Mouse (Mus musculus) embryonic facial prominence, embryonic 10.5 days (tissue): ENCODE results near the gene Spatc1l. TPM values are rescaled to one million over a fixed set of nuclear protein-coding genes. Genes with fewer than 3 reads are reported as not detected.
A peak's percentile ranks its signal among the peaks of the same experiment; 100 is the strongest.

Experiments
- DNase-seq: peaks from one replicate; pipeline ENCODE4 v3.0.0-alpha.2; 2017; ENCODE audit warnings: low spot score
- H3K27ac ChIP-seq: fragments of 300-500 bp; sonication (generic); replicated peaks from 2 replicates; pipeline ENCODE4 v1.5.1; 2016; ENCODE audit warnings: mild to moderate bottlenecking
- H3K27me3 ChIP-seq: fragments of 300-500 bp; sonication (generic); replicated peaks from 2 replicates; pipeline ENCODE4 v1.6.1; 2016; ENCODE audit warnings: low read depth, mild to moderate bottlenecking; ENCODE audit not compliant: poor library complexity, severe bottlenecking
- H3K36me3 ChIP-seq: fragments of 300-500 bp; sonication (generic); replicated peaks from 2 replicates; pipeline ENCODE4 v1.6.1; 2016; ENCODE audit warnings: mild to moderate bottlenecking, moderate library complexity
- H3K4me1 ChIP-seq: fragments of 300-500 bp; sonication (generic); 2 replicates; pipeline ENCODE4 v1.6.1; 2016
- H3K4me3 ChIP-seq: fragments of 300-500 bp; sonication (generic); 2 replicates; pipeline ENCODE4 v1.5.1; 2016; ENCODE audit warnings: mild to moderate bottlenecking, moderate library complexity
- H3K9me3 ChIP-seq: fragments of 300-500 bp; sonication (generic); 2 replicates; pipeline ENCODE4 v1.6.1; 2016; ENCODE audit warnings: mild to moderate bottlenecking
- WGBS: fragments of 180-500 bp; shearing (Covaris S2); methylation state at CpG from one replicate; pipeline ENCODE4 v1.1.7; 2016; 5-methylcytosine and 5-hydroxymethylcytosine counted together
- polyA plus RNA-seq: library from polyadenylated mRNA; unstranded; fragments of >200 nt; fragmentation: Nextera tagmentation; extraction: Ambion mirVana; gene quantifications from 2 replicates; pipeline ENCODE4 v1.2.1, GENCODE M21; 2016

Spatc1l gene
- polyA plus RNA-seq, result 0.11 TPM in 1 of 2 replicates, not detected in the other

DNA sequence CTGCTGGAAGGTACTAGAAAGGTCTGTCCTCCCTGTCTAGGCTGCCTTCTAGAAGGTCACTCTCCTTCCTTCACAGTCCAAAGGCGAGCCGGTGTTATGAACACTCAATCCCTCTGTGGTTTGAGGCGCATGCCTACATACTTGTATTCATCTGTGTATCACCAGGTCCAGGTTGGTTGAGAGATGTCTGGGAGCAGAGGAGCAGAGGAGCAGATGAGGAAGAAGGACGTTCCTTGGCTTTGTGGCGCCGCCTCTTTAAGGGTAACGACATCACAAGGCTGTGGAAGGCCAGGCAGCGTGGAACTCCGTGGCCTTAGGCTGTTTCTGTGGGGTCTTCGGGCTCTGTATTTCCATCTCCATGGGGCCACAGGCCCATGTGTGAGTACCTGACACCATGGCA is at the start of gene Spatc1l:
Spatc1l (plus strand) TSS at position 301 of the 400 bp plus-strand sequence.
- no peaks in the 10 kb centered on the region for H3K4me1 ChIP-seq
- H3K27me3 ChIP-seq, result no peaks in the 10 kb centered on the region
- WGBS, result 90% methylated on average over 10 of the region's 10 CpGs
- DNase-seq, result no peak
- no peak within 1 kb of the TSS for H3K27ac ChIP-seq
- no peaks in the 10 kb centered on the region for H3K9me3 ChIP-seq
- H3K4me3 ChIP-seq, result no peak within 1 kb of the TSS
- no peaks in the 10 kb centered on the region for H3K36me3 ChIP-seq

DNA sequence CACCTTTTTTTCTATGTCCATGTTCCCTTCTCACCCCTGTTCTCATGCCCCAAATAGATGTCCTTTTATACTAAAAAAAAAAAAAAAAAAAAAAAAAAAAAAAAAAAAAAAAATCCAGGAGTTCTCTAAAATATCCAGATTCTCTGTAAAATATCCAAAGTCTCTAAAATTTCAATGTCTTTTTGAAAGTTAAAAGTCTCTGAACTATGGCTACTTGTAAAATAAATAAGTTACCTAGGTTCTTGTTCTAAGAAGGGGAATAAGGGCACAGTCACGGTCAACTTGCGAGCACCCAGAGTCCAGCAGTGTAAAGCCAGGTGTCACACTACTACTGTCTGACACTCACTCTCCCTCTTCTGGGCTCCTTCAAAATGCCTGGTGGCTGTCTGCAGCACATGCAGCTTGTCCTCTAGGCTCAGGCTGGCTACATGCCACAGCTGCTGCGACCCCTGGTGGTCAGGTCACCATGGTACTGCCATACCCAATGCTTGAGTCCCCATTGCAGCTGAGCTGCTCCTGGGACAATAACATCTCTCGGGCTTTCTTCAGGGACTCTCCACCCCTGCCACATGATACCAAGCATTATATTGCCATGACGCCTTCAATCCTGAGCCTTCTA is 49.0 kb upstream of the Spatc1l start:
- WGBS, result 42% methylated on average over 5 of the region's 5 CpGs
- Histone ChIP-seq H3K27ac (no peak overlapping the region), H3K9me3 (peaks cover 10% of the 10 kb centered on the region), H3K27me3 (no peaks in the 10 kb centered on the region), H3K4me1 (no peaks in the 10 kb centered on the region), H3K36me3 (peaks cover 95% of the 10 kb centered on the region), H3K4me3 (no peak overlapping the region)
- peak; percentile 85 for DNase-seq

DNA sequence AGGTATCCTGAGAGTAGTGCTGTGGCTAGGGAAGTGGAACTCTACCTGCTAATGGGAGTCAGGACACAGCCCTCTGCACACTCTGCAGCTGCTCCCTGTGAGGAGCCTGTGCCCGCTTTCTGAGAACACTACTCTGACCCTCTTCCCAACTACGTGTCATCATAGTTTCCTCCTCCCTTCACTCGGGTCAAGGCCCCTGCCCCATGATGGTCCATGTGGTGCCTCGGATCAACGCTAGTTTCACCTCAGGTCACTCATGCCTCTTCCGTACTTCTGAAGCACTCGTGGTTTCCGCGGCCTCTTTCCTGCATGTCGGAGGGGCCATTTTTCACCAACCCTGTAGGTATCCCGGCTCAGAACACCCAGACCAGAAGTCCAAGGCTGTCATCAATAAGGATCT is 31.1 kb upstream of the Spatc1l start:
- 2% methylated on average over 11 of the region's 11 CpGs for WGBS
- peak overlapping the region; percentile 89 for H3K27ac ChIP-seq

DNA sequence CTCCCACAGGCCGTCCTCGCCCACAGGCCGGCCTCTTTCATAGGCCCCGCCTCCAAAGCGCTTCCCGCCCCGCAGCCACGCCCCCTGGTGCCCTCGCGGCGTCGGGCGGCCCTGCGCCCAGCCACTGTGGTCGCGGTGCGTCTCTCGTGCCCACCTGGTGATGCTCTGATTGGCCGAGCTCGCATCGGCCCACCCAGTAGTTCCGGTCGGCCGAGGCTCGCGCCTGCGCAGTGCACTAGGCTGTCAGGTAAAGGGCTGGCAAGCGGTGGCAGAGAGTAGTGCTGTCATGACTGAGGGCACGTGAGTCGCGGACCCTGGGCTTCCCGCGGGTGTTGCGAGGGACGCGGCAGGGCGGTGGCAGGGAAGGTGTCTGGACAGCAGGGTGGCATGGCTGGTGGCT is 30.7 kb upstream of the Spatc1l start, which contains the start of gene Lss:
Lss (plus strand) TSS at position 214 of the 400 bp plus-strand sequence.
- H3K27me3 ChIP-seq, result no peaks in the 10 kb centered on the region
- peaks cover 34% of the 10 kb centered on the region for H3K36me3 ChIP-seq
- H3K9me3 ChIP-seq, result no peaks in the 10 kb centered on the region
- H3K4me3 ChIP-seq, result peak within 1 kb of the TSS; percentile 87
- H3K27ac ChIP-seq, result peak within 1 kb of the TSS; percentile 89
- H3K4me1 ChIP-seq, result peaks cover 33% of the 10 kb centered on the region
- WGBS, result under 1% methylated on average over 37 of the region's 37 CpGs
- peak; percentile 99 for DNase-seq

More for the DNA sequence above, 31.1 kb upstream of the Spatc1l start:
- H3K36me3 ChIP-seq, result peaks cover 30% of the 10 kb centered on the region
- DNase-seq, result no peak
- H3K9me3 ChIP-seq, result no peaks in the 10 kb centered on the region
- peaks cover 33% of the 10 kb centered on the region for H3K4me1 ChIP-seq
- H3K27me3 ChIP-seq, result no peaks in the 10 kb centered on the region
- H3K4me3 ChIP-seq, result peak overlapping the region; percentile 87

DNA sequence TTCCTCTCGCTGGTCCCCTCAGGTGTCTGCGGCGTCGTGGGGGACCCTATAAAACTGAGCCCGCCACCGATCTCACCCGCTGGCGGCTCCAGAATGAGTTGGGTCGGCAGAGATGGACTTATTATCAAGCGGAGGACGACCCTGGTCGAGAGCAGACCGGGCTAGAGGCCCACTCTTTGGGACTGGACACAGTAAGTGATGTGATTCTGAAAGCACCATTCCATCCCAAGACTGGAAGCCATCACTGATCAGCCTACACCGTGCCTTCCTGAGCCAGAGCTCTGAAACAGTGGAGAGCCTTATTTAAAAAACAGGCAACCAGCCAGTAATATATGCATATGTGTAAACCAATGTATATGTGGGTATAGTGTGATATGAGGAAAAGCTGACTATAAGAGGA is 30.2 kb upstream of the Spatc1l start:
- Histone ChIP-seq H3K4me1 (peaks cover 33% of the 10 kb centered on the region), H3K36me3 (peaks cover 39% of the 10 kb centered on the region), H3K27me3 (no peaks in the 10 kb centered on the region), H3K27ac (peak overlapping the region; percentile 89), H3K9me3 (no peaks in the 10 kb centered on the region), H3K4me3 (peak overlapping the region; percentile 87)
- DNase-seq, result no peak
- WGBS, result 1% methylated on average over 14 of the region's 14 CpGs

DNA sequence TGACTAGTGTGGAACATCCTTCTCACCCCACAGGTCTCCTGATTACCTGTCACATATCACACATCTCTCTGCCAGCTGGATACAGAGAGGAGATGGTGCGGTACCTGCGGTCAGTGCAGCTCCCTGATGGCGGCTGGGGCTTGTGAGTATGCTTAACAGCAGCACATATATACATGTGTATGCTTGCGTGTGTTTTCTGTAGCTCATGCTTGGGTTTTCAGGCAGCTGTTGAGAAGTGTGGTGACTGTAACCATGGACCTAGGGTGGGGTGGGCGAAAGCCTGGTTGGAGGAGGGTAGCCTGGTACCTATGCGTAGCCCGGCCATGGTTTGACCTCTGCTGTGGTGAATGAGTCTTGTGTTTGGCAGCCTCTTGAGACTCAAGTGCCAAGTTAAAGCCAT is 26.5 kb upstream of the Spatc1l start:
- 96% methylated on average over 7 of the region's 7 CpGs for WGBS
- Histone ChIP-seq H3K27ac (no peak overlapping the region), H3K4me3 (no peak overlapping the region), H3K27me3 (no peaks in the 10 kb centered on the region), H3K4me1 (peaks cover 31% of the 10 kb centered on the region), H3K9me3 (no peaks in the 10 kb centered on the region), H3K36me3 (peaks cover 76% of the 10 kb centered on the region)
- no peak for DNase-seq

DNA sequence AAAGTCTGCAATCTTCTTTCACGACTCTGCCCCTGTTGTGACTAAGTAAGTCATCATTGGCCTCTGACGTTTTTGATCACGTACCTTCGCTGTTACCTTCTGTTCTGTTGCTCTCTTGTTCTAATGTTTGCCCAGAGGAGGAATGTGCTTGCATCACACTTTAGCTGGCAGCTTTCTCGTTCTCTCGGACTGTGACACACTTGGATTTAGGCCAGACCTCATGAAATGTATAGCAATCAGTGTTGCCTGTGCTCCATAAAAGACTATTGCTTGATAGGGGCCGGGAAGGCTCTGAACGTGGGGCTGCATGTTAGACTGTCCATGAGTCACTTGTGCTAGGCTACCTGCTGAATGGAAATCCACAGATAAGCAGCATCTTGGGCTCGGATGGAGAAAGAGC is 24.5 kb upstream of the Spatc1l start:
- Histone ChIP-seq H3K9me3 (no peaks in the 10 kb centered on the region), H3K27ac (no peak overlapping the region), H3K27me3 (no peaks in the 10 kb centered on the region), H3K4me3 (no peak overlapping the region), H3K4me1 (peaks cover 10% of the 10 kb centered on the region), H3K36me3 (peaks cover 97% of the 10 kb centered on the region)
- 86% methylated on average over 9 of the region's 9 CpGs for WGBS
- DNase-seq, result no peak

DNA sequence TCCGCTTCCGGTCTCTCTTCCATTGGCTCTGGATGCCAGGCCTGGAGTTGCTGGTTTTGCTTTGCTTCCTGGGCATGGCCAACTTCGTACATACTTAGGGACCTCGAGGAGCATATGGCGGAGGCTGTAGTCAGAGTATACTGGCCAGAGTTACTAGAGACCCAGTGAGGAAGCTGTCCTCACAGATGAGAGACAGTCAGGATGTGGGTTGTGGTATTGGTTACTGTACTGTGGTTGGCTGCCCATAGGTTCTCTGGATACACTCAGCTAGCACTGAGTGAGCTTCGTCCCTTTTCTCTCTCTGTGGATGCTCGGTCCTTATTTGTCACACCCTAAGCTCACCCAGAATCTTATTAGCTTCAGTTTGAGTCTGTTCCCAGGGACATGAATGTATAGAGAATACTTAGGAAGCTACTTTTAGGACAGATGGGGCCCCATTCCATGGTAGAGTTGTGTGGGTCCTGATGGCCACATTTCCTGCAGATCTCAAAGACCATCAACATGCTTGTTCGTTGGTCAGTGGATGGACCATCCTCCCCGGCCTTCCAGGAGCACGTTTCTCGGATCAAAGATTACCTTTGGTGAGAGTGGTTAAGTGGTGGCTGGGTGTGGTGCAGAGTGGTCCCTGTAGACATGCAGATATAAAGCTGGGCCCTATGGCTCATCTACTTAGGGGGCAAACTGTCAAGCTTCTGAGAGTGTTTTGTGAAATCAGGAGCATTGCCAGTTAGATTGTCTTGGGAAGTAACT is 20.6 kb upstream of the Spatc1l start:
- no peaks in the 10 kb centered on the region for H3K4me1 ChIP-seq
- H3K9me3 ChIP-seq, result no peaks in the 10 kb centered on the region
- H3K27ac ChIP-seq, result no peak overlapping the region
- no peaks in the 10 kb centered on the region for H3K27me3 ChIP-seq
- H3K4me3 ChIP-seq, result no peak overlapping the region
- no peak for DNase-seq
- WGBS, result 94% methylated on average over 11 of the region's 11 CpGs
- peaks cover 100% of the 10 kb centered on the region for H3K36me3 ChIP-seq

DNA sequence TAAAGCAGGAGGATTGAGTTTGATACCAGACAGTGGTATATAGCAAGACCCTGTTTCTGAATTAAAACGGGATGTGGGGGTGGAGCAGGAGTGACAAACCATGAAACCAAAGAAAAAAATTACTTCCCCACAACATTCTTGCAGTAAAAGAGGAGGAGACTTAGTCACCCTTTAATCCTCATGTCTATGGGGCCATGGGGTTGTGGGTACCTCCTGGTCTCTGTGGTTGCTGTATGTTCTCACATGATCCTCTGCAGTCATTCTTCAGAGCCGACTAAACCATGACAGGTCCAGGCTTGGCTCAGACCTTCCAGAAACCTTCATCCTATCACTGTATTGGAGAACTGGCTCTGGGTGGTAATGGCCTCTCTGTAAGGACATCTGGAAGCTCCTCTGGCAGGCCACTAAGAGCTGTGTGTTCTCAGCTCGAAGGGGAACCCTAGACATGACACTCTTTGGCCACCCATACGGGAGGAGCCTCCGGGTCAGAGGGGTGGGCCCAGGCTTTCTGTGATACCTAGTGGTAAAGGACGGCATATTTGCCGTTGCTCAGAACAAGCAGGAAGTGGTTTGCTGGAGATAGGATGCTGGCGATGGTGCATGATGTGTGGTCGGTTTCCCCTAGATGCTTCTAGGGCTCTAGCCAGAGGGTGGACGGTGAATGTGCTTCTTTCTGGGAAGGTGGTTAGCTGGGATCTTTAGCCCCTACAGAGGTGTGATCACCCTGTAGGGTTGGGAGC is 19.3 kb upstream of the Spatc1l start:
- no peak for DNase-seq
- H3K9me3 ChIP-seq, result no peaks in the 10 kb centered on the region
- no peaks in the 10 kb centered on the region for H3K27me3 ChIP-seq
- no peaks in the 10 kb centered on the region for H3K4me1 ChIP-seq
- 94% methylated on average over 10 of the region's 10 CpGs for WGBS
- H3K36me3 ChIP-seq, result peaks cover 100% of the 10 kb centered on the region
- H3K4me3 ChIP-seq, result no peak overlapping the region
- no peak overlapping the region for H3K27ac ChIP-seq

DNA sequence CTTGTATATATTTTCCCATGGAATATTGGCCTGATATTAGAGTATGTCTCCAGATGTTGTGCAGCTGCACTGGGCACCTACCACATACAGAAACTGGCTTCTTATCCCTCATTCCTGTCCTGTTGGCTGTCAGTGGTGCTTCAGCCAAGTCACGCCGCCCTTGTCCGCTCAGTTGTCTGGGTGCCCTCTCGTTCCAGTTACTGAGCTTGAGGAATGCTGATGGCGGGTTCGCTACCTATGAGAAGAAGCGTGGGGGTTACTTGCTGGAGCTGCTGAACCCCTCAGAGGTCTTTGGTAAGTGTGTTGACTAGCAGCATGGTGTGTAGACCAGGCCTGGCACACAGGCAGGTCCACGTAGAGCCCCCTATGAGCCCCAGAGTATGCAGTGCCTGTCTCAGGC is 15.5 kb upstream of the Spatc1l start:
- WGBS, result 95% methylated on average over 8 of the region's 8 CpGs
- H3K27ac ChIP-seq, result no peak overlapping the region
- H3K4me1 ChIP-seq, result no peaks in the 10 kb centered on the region
- H3K9me3 ChIP-seq, result no peaks in the 10 kb centered on the region
- no peak for DNase-seq
- H3K27me3 ChIP-seq, result no peaks in the 10 kb centered on the region
- H3K36me3 ChIP-seq, result peaks cover 100% of the 10 kb centered on the region
- H3K4me3 ChIP-seq, result no peak overlapping the region

DNA sequence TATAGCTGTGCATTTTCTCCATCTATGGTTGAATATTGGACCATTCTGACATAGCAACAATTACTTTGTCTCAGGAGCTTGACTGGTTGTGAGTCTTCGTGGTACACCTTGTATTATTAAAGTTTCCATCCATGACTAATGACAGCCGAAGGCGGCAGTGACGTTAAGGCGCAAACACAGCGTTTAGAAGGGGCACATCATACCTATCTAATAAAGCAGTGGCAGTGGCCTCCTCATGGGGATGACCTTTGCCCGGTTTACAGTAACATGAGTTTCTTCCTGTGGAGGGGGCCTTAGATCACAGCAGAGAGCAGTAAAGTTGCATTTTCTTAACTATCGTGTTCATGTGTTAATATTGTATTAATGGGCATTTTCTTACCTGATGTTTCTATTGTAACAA is 13.9 kb upstream of the Spatc1l start:
- no peaks in the 10 kb centered on the region for H3K27me3 ChIP-seq
- no peaks in the 10 kb centered on the region for H3K9me3 ChIP-seq
- WGBS, result 93% methylated on average over 8 of the region's 8 CpGs
- H3K36me3 ChIP-seq, result peaks cover 100% of the 10 kb centered on the region
- no peaks in the 10 kb centered on the region for H3K4me1 ChIP-seq
- no peak for DNase-seq
- H3K4me3 ChIP-seq, result no peak overlapping the region
- H3K27ac ChIP-seq, result no peak overlapping the region

DNA sequence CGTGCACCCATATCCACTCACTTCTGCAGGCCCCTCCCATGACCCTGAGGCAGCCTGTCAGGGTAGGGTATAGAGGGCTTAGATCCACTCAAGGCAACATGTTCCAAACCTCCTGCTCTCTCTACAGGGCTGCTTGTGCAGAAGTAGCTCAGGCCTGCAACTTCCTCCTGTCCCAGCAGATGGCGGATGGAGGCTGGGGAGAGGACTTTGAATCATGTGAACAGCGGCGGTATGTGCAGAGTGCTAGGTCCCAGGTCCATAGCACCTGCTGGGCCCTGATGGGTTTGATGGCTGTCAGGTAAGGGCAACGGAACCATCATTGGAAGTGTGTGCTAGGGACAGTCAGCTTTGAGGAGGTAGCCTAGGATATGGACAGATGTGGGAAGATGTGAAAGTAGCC is 11.6 kb upstream of the Spatc1l start:
- DNase-seq, result no peak

More for the DNA sequence above, 11.6 kb upstream of the Spatc1l start:
- Histone ChIP-seq H3K4me1 (no peaks in the 10 kb centered on the region), H3K27ac (no peak overlapping the region), H3K9me3 (no peaks in the 10 kb centered on the region), H3K27me3 (no peaks in the 10 kb centered on the region), H3K36me3 (peaks cover 97% of the 10 kb centered on the region), H3K4me3 (no peak overlapping the region)
- 85% methylated on average over 5 of the region's 5 CpGs for WGBS
